Mouse (Mus musculus) spleen, adult 18-20 months (tissue): Measurements from ENCODE around the gene Tnfaip6.
"Not testable (repeated sequence)": the region's sequence is repeated elsewhere in the genome, so short reads cannot be mapped to it uniquely, and the experiment has no call there.

ENCODE experiments used
- DNase-seq, 2 experiments: peaks; one replicate each; pipeline ENCODE4 v3.0.0; 2022; ENCODE audit warnings: mixed read lengths in 2 of 2

Tnfaip6 gene

DNA sequence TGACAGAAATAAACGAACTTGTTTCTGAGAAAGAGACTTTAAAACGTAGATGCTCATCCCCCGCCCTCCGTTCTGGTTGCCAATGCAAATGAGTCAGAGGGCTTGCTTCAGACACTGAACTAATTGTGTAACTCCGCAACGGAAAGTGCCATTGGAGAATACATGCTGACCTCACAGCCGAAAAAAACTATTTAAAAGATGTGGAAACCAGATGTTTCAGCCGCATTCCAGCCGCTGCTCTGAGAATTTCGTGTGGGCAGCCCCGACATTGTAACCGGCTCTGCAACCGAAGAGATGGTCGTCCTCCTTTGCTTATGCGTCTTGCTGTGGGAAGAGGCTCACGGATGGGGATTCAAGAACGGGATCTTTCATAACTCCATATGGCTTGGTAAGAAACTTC is at the start of gene Tnfaip6:
Gene Tnfaip6, plus strand, starts transcription at position 128 of the 400 bp plus-strand sequence.
- DNase-seq, result peak in 1 of 2 experiments; percentile 1

DNA sequence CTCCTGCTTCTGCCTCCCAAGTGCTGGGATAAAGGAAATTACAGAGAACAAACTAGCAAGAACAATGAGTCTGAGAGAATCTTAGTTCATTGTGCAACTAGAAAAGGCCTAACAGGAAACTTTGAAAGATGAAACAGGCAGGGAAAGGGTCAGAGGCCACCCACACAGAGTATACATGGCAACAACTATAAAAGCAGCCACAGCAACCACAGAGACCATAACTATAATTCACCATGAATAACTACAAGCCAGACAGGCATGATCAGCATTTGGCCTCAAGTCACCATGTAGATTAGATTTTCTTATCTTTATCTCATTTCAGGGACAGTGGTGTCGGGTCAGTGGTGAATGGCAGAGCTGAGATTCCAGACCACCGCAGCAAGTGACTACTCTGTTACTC is 48.2 kb upstream of the Tnfaip6 start:
- DNase-seq, result no peak

DNA sequence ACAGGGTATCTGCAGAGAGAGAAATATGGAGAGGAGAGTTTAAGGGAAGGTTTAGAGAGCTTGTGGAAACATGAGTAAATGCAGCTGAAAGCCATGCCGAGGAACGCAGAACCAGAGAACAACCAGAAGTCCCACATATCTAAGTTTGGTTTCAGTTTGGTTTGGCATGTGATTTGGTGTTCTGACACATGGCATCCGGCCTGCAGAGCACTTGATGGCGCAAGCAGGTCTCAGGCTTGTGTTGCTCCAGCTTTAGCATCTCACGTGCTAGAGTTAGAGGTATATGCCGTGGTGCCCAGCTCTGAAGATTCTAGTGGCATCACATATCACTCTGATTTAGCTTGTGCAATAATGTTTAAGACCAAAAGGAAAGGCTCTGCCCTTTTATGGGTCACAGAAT is 46.4 kb upstream of the Tnfaip6 start:
- DNase-seq, result no peak

DNA sequence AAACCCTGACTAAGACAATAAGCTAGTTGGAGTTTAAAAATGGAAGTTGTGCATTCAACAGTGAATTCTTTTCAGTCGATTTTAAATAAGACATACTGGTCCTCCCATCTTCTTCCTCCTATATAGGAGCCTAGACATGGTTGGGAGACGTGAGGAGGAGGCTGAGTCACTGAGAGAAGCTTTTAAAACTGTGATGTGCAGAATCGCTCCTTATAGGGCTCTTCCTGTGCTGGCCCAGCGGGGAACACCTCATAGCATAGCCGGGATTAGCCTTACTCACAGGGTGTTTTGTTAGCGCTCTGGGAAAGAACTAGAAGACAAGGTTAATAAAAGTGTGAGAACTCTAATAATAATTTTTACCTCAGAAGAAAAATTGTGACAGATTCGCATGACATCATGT is 37.8 kb upstream of the Tnfaip6 start:
- no peak for DNase-seq

DNA sequence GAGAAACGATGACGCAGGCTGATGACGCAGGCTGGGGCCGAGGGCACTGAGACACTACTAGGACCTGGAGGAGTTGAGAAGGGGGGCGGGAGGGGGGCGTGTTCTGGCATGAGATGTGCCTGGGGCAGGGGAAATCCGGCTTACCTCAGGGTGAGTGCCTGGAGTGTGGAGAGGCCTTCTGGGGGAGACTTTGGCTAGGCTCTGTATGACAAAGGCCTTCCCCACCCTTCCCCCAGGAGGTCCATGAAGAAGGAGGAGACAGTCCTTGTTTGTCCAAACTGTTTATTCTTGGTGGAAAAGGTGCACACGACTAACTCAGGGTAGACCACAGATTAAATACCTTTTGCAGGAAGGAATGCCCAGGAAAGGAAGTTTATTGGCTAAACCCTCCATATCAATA is 36.3 kb upstream of the Tnfaip6 start:
- DNase-seq, result no peak

DNA sequence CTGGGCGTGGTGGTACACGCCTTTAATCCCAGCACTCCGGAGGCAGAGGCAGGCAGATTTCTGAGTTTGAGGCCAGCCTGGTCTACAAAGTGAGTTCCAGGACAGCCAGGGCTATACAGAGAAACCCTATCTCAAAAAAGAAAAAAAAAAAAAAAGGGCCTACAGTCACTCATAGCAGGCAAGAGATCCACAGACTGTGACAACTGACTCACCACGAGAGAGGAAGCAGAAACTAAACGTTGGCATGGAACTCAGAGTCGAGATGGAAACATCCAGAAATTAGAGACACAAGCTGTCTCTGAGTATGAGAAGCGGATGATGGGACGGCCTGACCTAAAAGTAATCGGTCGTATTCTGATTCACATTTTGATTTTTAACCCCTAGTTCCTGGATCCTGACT is 35.5 kb upstream of the Tnfaip6 start:
- DNase-seq, result not testable (repeated sequence)

DNA sequence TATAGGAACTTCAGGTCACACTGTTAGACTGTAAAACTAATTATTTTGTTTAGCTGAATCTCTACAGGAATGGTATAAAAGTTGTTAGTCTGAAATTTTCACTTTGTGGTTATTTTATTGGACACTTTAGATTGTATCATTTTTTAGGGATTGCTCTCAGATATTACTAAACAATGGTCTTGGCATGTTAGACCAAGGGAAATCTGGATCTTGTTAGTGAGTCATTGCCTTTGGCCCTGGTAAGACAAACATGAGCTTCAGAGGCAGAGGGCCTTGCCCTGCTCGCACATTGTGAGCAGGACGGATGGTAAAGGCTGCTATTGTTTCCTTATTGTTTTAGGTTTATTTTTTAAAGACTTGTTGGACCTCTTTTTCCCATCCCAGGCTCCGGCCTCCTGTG is 31.4 kb upstream of the Tnfaip6 start:
- no peak for DNase-seq

DNA sequence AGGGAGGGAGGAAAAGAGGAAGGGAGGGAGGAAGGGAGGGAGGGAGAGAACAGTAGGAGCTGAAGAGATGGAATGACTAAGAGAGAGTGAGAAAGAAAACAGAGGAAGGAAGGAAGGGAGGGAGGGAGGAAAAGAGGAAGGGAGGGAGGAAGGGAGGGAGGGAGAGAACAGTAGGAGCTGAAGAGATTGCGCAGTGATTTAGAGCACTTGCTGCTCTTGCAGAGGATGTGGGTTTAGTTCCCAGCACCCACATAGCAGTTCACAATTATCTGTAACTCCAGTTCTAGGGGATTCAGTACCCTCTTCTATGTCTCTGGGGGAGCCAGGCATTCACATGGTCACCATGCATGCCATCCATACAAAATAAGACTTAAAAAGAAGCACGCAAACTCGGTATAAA is 26.0 kb upstream of the Tnfaip6 start:
- DNase-seq, result not testable (repeated sequence)

DNA sequence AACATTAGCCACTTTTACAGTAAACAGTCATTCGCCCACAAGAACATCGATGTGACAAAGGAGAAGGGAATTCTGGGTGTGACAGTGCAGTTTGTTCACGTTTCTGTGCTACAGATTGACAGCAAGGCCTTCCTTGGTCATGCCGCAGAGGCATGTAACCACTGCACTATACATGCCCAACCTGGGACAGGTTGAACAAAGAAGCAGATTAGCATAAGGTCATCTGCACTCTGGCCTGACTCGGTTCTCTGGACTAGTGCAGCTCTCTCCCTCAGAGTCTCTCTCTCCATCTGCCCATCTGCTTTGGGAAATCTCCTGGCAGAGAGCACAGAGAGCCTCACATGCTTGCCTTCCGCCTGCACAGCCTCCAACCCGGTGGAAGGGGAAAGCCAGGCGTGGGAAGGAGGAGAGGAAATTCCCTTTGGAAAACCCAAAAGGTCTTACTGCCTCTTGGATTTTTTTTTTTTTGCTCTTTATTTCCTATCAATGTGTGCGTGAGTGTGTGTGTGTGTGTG is 24.4 kb upstream of the Tnfaip6 start:
- no peak for DNase-seq

DNA sequence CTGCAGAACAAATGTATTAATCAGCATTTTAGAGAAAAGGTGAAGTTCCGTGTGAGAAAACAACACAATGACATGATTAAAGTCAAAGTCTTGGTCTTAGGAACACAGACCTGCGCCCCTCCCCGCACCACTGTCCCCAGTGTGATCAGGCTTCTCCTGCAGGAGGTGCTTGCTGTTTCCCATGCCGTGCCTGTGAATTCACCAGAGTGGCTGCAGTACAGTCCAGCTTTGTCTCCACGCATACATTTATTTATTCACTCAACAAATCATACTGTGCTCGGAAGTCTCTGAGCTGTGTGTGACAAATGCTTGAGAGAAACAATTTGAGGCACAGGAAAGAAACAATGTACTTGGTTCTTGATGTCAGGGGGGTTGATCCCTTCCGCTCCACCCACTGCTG is 21.4 kb upstream of the Tnfaip6 start:
- no peak for DNase-seq

DNA sequence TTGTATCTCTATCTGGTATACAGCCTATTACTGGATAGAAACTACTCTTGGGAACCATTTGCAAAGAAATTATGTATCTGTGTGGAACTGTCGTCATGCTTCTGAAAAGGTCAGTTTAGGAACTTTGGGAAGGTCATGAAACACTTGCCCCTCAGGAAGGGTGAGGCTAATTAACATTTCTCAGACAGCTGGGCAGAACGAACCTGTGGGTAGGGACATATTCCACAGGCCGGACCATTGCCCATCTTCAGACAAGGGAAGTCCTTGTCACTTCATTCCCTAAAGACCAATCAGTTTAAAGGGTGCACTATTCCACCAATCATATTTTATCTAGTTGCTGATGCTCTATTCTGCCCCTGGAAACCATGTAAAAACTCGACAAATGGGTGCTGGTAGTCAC is 10.7 kb upstream of the Tnfaip6 start:
- no peak for DNase-seq

DNA sequence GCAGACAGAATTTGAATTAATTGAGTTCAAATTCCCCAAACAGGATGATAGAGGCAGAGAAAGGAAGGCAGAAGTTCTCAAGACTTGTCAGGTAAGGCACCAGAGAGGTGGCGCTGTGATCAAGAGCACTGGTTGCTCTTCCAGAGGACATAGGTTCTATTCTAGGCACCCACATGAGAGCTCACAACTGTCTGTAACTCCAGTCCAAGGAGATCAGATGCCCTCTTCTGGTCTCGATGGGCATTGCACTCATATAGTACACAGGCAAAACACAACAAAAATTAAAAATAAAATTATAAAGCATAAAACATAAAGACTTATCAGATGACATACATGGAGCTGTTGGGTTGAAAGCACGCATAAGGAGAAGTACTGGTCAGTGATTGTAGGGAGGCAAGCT is 8.4 kb upstream of the Tnfaip6 start:
- no peak for DNase-seq

DNA sequence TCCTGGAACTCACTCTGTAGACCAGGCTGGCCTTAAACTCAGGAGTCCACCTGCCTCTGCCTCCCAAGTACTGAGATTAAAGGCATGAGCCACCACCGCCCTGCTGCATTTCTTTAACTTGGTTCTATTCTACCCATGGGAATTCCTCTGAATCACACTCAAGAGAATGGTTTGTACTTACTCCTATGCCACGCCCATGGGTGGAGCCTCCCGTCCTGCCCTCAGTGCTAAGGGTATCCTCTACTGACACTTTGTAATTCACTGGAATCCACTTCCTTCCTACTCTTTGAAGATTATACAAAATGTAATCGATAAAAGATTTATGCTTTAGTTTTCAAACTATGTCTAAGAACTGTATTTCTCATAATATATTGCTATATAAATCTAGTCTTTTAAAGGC is 6.3 kb upstream of the Tnfaip6 start:
- no peak for DNase-seq

DNA sequence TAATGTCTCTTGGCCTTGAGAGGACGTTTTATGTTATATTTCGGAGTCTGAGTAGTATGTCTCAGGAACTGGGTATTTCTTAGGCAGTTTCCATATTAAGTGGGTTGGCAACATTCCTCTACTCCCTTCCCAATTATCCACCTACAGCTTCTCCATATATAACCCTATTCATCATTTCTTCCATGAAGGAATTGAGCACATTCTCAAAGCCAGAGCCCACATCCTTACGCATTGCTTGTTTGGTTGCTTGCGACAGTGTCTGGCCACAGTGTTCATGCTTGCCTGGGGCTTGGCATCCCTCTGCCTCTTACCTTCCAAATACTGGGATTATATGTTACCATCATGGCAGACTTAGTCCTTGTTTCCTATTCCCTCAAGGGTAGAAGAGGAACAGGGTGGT is 3.2 kb upstream of the Tnfaip6 start:
- DNase-seq, result no peak

DNA sequence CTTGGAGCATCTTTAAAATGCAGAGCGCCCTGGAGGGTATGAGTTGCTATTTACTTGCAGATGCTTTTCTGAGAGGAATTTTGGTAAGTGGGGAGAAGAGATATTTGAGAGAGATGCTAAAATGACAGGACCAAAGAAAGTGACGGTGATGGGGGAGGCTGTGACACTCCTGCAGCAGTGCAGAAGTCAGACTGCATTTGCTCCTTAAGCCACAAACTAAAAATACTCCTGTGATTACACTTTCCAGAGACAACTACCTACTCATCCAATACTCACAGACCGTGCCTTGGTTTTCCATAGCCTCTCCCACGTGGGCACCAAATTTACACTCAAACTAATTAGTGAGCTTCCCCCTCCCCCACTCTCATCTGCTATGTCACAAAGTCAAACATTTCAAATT is 2.7 kb upstream of the Tnfaip6 start:
- no peak for DNase-seq

DNA sequence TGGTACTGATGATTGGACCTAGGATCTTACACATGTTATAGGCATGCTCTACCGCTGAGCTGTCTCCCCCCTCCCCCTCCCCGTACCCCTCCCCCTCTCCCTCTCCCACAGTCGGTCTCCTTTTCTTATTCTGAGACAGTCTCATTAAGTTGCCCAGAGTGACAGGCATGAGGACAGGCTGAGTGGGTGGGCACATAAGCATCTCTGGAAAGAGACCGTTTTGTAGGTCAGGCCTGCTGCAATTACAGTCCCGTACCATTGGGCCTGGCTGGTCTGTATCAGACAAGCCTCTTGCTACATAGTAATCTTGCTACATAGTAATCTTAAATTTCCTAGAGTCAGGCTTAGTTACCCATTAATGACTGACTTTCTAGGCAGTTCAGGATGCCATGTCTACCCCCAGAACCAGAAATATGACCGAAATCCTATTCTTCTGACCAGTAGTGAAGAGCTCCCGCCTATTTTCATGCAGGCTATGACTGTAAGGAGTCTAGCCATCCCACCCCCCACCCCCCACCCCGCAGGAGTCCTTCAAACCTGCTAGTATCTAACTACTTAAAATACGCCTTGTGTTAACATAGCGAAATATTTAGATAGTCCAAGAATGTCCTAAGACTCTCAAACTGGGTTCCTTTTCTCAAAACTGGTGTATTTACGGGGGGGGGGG is 747 bp upstream of the Tnfaip6 start:
- DNase-seq, result no peak

DNA sequence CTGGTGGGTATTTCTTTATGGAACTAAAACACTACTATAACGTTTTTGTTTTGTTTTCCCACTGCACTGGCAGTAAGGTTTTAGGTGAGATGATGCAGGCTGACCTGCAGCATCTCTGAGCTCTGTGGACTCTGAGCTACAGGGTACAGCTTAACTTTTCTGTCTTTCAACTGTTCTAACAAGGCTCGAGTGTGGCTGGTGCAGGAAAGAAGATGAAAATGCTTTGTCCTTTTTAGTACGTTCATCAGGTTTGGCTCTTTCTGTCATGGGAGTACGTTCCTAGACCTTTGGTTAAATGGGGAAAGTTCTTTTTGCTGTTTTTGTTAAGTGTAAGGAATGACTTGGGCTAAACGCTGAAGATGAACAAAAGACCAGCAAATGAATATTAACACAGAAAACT is 749 bp downstream of the Tnfaip6 start:
- DNase-seq, result no peak

DNA sequence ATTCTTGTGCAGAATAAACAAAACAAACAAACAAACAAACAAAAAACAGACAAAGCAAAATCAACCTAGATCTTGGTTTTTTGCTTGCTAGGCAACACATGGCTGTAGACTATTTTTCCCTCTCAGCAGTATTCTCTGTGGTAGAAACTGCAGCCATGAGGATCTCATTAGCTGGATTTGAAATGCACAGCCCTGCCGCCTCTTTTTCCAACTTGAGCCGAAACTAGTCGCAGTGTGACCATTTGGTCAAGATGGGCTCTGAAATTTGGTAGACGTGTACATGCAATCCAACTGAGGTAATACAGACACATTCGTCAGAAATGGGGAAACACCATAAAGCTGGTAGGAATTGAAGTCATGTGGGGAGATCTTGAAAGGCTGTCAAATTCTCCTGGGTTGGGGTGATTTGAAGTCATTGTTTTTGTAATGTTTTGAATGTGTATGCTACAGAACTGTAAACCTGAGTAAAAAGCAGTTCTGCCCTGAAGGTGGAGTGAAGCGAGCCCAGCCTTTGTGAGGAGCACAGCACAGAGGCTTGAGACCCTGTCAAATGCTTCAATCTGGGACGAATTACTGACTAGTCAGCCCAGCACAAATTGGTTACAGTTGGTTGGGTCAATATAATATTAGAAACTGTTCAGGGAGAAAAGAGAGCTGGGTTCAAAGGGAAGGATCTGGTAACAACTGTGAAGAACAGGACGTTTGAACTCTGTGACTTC is 1.4 kb downstream of the Tnfaip6 start:
- no peak for DNase-seq

DNA sequence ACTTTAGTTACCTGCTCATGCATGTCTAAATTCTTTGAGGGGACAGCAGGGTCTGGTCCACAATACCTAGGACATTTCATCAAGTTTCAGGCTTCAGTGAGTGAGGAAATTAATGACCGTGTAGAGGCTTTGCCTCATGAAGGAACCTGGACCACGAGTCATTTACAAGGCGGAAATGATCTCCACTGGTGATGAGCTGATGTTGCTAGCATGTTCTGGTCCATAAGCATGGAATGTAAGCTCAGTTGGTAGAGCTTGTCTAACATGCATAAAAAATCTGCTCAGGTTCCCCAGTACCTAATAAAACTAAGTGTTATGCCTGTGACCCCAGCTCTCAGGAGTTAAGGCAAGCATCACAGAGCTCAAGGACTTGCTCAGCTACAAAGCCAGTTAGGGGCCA is 4.3 kb downstream of the Tnfaip6 start:
- no peak for DNase-seq

DNA sequence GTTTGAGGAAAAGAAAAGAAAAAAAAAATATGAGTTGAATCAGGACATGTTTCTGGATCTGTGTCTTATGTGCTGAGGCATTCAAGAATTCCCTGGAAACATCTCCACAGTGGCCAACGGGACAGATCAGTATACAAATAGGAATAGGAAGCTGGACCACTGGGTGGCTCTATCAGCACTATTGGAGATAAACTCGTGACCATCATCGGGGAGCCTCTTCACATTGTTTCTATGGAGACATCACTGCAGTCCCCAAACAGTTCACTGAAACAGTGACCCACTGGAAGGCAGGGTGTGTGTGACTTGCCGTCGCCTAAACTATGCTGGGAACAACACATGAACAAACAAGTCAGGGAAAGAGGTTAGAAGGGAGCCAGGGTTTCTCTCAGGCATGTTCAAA is 4.9 kb downstream of the Tnfaip6 start:
- no peak for DNase-seq

DNA sequence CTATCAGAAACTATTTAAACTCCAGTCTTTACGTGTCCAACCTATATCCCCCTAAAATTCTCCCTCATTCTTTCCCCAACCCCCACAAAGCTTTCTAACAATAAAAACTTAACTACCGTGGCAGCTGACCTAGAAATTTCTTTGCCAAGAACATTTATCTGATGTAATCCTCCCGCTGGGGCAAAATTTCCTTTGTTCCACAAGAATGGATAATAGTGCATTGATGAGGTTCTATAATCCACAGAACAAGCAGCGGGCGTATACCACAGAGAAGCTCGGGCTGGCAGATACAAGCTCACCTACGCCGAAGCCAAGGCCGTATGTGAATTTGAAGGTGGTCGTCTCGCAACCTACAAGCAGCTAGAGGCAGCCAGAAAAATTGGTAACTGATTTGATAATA is 5.7 kb downstream of the Tnfaip6 start:
- no peak for DNase-seq

DNA sequence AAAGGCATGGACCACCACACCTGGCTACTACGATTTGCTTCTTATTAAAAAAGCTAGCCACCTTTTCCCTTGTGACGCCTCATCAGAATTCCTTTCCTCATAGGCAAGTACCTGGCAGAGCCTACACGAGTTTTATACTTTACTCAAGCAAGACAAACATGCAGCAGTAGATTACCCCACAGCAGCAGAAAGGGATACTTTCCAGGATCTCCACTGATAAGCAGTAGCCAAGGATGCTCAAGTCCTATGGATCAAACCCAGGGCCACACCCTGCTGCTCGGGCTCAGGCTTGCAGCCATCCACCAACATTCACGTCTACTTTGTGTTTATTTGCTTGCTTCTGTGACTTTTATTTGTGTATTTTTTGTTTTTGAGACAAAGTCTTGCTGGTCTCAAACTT is 8.2 kb downstream of the Tnfaip6 start:
- no peak for DNase-seq

DNA sequence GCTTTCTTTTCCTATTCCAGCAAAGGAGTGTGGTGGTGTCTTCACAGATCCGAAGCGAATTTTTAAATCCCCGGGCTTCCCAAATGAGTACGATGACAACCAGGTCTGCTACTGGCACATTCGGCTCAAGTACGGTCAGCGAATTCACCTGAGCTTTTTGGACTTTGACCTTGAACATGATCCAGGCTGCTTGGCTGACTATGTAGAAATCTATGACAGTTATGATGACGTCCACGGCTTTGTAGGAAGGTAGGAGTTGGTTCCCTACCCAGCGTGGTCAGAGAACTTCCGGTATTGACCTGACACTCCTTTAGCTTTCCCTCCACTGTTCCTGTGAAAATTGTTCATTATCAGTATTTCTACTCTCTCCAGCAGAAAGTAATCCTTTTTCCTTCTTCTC is 13.0 kb downstream of the Tnfaip6 start:
- DNase-seq, result no peak

DNA sequence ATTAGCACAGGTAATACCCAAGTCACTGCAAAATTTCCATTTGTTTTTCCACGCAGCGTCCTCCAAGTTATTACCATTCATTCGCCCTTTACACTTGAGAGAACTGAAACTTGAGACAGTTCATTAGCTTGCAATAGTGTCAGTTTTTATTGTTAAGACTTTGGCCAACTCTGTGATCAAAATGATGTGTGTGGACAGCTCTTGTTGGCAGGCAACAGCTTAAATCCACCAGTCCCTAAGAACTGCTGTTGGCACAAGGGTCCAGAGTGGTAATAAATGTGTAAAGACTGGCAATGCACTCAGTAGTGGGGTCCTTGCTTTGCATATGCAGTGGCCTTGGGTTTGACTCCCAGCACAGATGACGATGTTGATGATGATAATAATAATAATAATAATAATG is 14.5 kb downstream of the Tnfaip6 start:
- DNase-seq, result no peak

DNA sequence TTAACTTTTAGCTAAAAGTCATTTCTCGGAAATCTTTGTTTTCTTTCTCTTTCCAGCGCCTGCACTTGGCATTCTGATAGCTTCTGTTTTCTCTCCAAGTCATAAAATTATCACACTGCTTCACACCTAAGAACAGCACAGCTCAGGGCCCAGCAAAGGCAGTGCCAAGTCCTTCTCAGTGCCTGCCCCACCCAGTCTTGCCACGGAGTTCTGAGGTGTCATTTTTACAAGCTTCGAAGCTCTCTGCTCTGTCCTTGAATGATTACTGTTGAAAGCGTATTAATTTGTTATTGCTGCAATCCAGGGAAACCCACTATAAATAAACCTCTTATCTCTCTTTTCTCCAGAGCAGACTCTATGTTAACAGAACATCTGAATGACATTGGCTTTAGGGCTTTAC is 15.7 kb downstream of the Tnfaip6 start:
- DNase-seq, result no peak
